Mouse (Mus musculus) hindbrain, embryonic 14.5 days (tissue): ENCODE measurements around the gene Larp4b. TPM values are rescaled to one million over a fixed set of nuclear protein-coding genes. Genes with fewer than 3 reads are reported as not detected.
A peak's percentile ranks its signal among the peaks of the same experiment; 100 is the strongest.
"Not testable (repeated sequence)": the region's sequence is repeated elsewhere in the genome, so short reads cannot be mapped to it uniquely, and the experiment has no call there.

Experiments
- ATAC-seq: fragments of 200-750 bp; cut with Nextera tagmentation; 2 replicates; pipeline ENCODE4 v1.8.0; 2017; ENCODE audit warnings: moderate number of reproducible peaks, mild to moderate bottlenecking, moderate TSS enrichment, moderate library complexity; ENCODE audit not compliant: low FRiP score
- DNase-seq: peaks from one replicate; pipeline ENCODE4 v3.0.0-alpha.2; 2015; ENCODE audit warnings: low spot score
- H3K27ac ChIP-seq: fragments of 300-500 bp; sonication (generic); 2 replicates; pipeline ENCODE4 v1.5.1; 2014; ENCODE audit warnings: mild to moderate bottlenecking, moderate library complexity
- H3K27me3 ChIP-seq: fragments of 300-500 bp; sonication (generic); 2 replicates; pipeline ENCODE4 v1.6.1; 2014; ENCODE audit warnings: mild to moderate bottlenecking, low read length, mixed read lengths; ENCODE audit not compliant: control insufficient read depth, insufficient read depth
- H3K36me3 ChIP-seq: fragments of 300-500 bp; sonication (generic); replicated peaks from 2 replicates; pipeline ENCODE4 v1.6.1; 2014; ENCODE audit not compliant: control insufficient read depth, insufficient read depth
- H3K4me1 ChIP-seq: fragments of 300-500 bp; sonication (generic); replicated peaks from 2 replicates; pipeline ENCODE4 v1.6.1; 2014; ENCODE audit warnings: antibody characterized with exemption, low read length, mixed read lengths; ENCODE audit not compliant: control insufficient read depth, insufficient read depth
- H3K4me2 ChIP-seq: fragments of 300-500 bp; sonication (generic); replicated peaks from 2 replicates; pipeline ENCODE4 v1.6.1; 2014; ENCODE audit warnings: mild to moderate bottlenecking, moderate library complexity
- H3K4me3 ChIP-seq: fragments of 300-500 bp; sonication (generic); replicated peaks from 2 replicates; pipeline ENCODE4 v1.5.1; 2014; ENCODE audit warnings: mild to moderate bottlenecking, low read length
- H3K9ac ChIP-seq: fragments of 300-500 bp; sonication (generic); 2 replicates; pipeline ENCODE4 v1.6.1; 2014
- H3K9me3 ChIP-seq: fragments of 300-500 bp; sonication (generic); 2 replicates; pipeline ENCODE4 v1.6.1; 2016; ENCODE audit warnings: low read length; ENCODE audit not compliant: control insufficient read depth
- WGBS: fragments of 180-500 bp; shearing (Covaris S2); extraction: QIAGEN DNeasy Blood & Tissue Kit; methylation state at CpG from one replicate; pipeline ENCODE4 v1.1.7; 2014; 5-methylcytosine and 5-hydroxymethylcytosine counted together
- polyA plus RNA-seq: library from polyadenylated mRNA; unstranded; fragments of >200 nt; fragmentation: Nextera tagmentation; extraction: Ambion mirVana; gene quantifications from 2 replicates; pipeline ENCODE4 v1.2.1, GENCODE M21; 2014

Gene Larp4b
- polyA plus RNA-seq = 48.0 and 52.7 TPM in 2 replicates

- Histone ChIP-seq H3K4me2 (peak within 1 kb of the TSS; percentile 98), H3K27ac (peak within 1 kb of the TSS; percentile 90), H3K4me3 (peak within 1 kb of the TSS; percentile 97), H3K4me1 (peaks cover 26% of the 10 kb centered on the region), H3K9ac (peak within 1 kb of the TSS; percentile 91), H3K27me3 (no peaks in the 10 kb centered on the region), H3K36me3 (no peaks in the 10 kb centered on the region), H3K9me3 (no peaks in the 10 kb centered on the region)
- peak; percentile 96 for DNase-seq
- WGBS = under 1% methylated on average over 81 of the region's 92 CpGs
- peak; percentile 100 for ATAC-seq
Measured at GRCm38 (mm10) chr13:9093316-9094155, at the start of gene Larp4b. Larp4b (plus strand) TSS chr13:9093881.

DNA sequence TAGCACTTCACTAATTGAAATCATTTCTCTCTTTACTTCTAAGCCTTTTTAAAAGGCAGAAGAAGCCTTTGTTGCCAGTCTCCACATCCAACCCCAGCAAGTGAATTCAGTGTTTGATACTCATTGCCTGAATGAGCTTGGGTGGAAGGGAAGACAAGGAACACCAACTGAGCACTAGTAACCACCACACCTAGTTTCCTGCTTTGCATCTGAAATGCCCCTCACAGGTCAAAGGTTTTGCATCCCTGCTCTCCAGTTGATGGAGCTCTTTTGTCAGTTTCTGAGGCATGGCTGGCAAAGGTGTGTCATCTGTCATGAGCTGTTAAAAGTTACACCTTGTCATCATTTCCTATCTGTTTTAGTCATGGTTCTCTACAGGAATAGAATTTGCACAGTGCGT, 49.0 kb upstream of the Larp4b start:
- 98% methylated on average over 1 of the region's 1 CpGs for WGBS
- ATAC-seq (no peak), DNase-seq (no peak)
- no peak overlapping the region for H3K27ac ChIP-seq
- H3K4me3 ChIP-seq = no peak overlapping the region
- no peaks in the 10 kb centered on the region for H3K27me3 ChIP-seq
- H3K4me1 ChIP-seq = no peaks in the 10 kb centered on the region
- no peak overlapping the region for H3K9ac ChIP-seq
- H3K36me3 ChIP-seq = no peaks in the 10 kb centered on the region
- no peaks in the 10 kb centered on the region for H3K9me3 ChIP-seq
- no peak overlapping the region for H3K4me2 ChIP-seq

DNA sequence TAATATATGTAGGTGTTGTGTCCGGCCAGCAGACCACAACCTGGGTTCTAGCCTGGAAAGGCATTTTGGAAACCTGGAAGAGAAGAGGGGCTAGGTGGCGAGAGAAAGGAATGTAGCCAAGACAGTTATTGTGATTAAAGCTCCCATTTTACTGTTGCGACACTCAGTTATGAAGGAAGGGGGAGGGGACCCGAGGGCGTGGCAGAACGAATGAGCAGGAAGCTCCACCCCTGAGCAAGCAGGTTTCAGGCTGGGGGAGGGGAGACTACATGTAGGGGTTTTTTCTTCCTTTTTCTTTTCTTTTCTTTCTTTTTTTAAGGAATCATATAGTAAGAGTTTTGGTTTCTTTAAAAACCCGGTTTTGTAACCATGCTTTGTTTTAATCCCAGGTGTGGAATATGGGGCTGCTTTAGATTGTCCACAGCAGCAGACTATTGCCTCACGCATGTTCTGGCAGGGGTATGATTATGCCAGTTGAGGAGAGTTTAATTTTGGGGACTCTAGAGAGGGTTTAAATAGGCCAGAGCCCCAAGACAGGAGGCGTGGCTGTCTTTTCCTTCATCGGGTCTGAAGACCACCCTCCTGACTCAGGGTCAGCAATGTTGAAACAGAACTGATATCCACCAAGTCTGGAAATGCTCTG, 41.5 kb upstream of the Larp4b start:
- not testable (repeated sequence) for H3K27me3 ChIP-seq, H3K36me3 ChIP-seq, DNase-seq, H3K9me3 ChIP-seq, H3K27ac ChIP-seq, H3K9ac ChIP-seq, H3K4me1 ChIP-seq, H3K4me2 ChIP-seq, ATAC-seq, H3K4me3 ChIP-seq
- 76% methylated on average over 10 of the region's 10 CpGs for WGBS

DNA sequence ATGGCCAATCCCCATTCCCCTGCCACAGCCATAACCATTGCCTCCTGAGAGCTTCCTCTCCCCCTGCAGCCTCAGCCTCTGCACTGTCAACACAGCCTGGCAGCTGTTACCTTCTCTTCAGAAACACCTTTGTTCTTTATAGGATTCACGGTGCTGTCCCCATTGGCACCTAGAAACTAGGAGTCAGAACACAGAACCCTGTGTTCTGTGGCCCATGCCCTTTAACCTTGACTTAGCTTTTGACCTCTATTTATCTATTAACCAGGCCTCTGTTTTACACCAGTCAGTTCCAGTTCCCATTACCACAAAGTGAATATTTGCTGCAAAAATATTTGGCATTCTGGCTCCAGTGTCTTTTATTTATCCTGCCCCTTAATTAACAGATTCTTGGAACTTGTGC, 36.4 kb upstream of the Larp4b start:
- 68% methylated on average over 1 of the region's 1 CpGs for WGBS
- no peak for DNase-seq

GRCm38 (mm10) chr13:9058706-9059105, 35.0 kb upstream of the Larp4b start:
- DNase-seq (no peak), ATAC-seq (no peak)
- no peaks in the 10 kb centered on the region for H3K4me1 ChIP-seq
- no peak overlapping the region for H3K4me3 ChIP-seq
- WGBS = 94% methylated on average over 4 of the region's 4 CpGs
- H3K36me3 ChIP-seq = no peaks in the 10 kb centered on the region
- no peaks in the 10 kb centered on the region for H3K27me3 ChIP-seq
- no peak overlapping the region for H3K4me2 ChIP-seq
- no peak overlapping the region for H3K9ac ChIP-seq
- H3K27ac ChIP-seq = no peak overlapping the region
- H3K9me3 ChIP-seq = no peaks in the 10 kb centered on the region

More for the DNA sequence above, 36.4 kb upstream of the Larp4b start:
- Histone ChIP-seq H3K4me1 (no peaks in the 10 kb centered on the region), H3K27ac (no peak overlapping the region), H3K4me2 (no peak overlapping the region), H3K9me3 (no peaks in the 10 kb centered on the region), H3K27me3 (no peaks in the 10 kb centered on the region), H3K9ac (no peak overlapping the region), H3K36me3 (no peaks in the 10 kb centered on the region), H3K4me3 (no peak overlapping the region)
- no peak for ATAC-seq

DNA sequence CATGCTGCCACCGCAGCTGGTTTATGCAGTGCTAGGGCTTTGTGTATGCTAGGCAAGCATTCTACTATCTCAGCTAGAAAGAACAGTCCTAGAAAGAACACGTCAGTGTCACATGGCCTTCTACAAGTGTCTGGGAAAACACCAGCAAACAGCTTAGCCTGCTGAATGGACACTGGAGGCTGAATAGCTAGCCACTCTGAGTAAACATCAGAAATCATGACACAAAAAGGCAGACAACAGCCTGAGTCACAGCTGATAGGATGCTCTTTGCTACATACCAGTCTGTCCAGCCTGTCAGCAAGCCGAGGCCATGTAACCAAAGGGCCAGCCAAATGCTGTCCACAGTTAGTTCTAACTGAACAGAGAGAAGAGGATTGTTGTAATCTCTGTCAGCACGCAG, 32.3 kb upstream of the Larp4b start:
- Histone ChIP-seq H3K9ac (no peak overlapping the region), H3K4me1 (no peaks in the 10 kb centered on the region), H3K27me3 (no peaks in the 10 kb centered on the region), H3K27ac (no peak overlapping the region), H3K4me2 (no peak overlapping the region), H3K9me3 (no peaks in the 10 kb centered on the region), H3K4me3 (no peak overlapping the region), H3K36me3 (no peaks in the 10 kb centered on the region)
- WGBS = 83% methylated on average over 4 of the region's 4 CpGs
- ATAC-seq = no peak
- DNase-seq = no peak

DNA sequence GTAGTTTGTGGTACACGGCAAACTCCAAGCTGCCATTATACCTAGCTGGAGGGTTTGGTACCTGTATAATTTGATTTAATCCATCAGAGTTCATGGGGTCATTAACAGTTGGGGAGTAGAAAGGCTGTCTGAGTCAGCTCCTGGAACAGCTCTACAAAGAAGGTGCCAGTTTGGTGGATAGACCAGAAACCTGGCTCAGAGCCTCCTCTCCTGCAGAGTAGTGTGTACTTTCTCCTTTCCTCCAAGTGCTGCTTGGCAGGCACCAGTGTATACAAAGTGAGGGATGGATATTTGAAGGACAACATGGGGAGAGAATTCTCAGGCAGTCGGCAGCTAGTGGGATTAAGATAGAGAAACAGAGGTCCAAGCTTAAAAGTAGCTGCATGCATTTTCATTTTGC, 29.5 kb upstream of the Larp4b start:
- no peak overlapping the region for H3K9ac ChIP-seq
- H3K4me2 ChIP-seq = no peak overlapping the region
- H3K9me3 ChIP-seq = no peaks in the 10 kb centered on the region
- no peaks in the 10 kb centered on the region for H3K27me3 ChIP-seq
- H3K27ac ChIP-seq = no peak overlapping the region
- H3K4me1 ChIP-seq = no peaks in the 10 kb centered on the region
- no peak overlapping the region for H3K4me3 ChIP-seq
- DNase-seq = no peak
- ATAC-seq = no peak
- no peaks in the 10 kb centered on the region for H3K36me3 ChIP-seq
- 91% methylated on average over 2 of the region's 2 CpGs for WGBS

DNA sequence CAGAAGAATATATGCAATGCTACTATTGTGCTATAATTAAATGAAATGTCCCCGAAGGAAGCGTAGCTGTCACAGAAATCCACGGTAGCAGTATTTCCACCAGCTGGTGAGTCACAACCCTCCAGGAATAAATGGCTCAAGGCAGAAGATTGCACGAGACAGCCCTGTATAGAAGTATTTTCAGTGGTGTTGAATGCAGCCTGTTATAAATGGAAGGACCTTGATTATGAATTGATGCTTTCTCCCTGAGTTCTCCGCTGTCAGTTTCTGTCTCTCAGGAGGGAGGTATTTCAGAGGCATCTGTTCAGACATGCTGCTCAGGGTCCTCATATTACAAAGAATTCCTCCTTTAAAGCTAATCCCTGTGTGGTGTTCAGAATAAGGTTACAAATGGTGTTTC, 27.6 kb upstream of the Larp4b start:
- ATAC-seq = no peak
- Histone ChIP-seq H3K4me2 (no peak overlapping the region), H3K27ac (no peak overlapping the region), H3K4me3 (no peak overlapping the region), H3K9ac (no peak overlapping the region), H3K27me3 (no peaks in the 10 kb centered on the region), H3K36me3 (no peaks in the 10 kb centered on the region), H3K9me3 (no peaks in the 10 kb centered on the region), H3K4me1 (no peaks in the 10 kb centered on the region)
- no peak for DNase-seq
- WGBS = 61% methylated on average over 5 of the region's 5 CpGs

DNA sequence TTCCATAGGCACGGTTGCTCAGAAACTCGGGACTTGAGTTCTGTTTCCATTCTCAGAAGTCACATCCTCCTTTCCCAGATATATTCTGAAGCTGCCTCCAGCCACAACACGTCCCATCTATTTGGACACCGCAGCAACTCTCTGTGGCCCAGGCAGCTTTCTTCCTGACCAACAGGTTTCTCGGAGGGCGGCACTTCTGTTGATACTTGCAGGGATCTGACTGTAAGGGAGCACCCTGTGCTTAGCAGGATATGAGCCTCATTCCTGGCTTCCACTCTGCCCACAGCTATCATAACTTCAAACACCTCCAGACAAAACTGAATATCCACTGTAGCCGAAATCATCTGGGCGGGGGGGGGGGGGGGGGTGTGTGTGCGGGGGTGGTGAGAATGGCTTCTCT, 22.7 kb upstream of the Larp4b start:
- Histone ChIP-seq H3K4me2 (no peak overlapping the region), H3K9me3 (no peaks in the 10 kb centered on the region), H3K27me3 (no peaks in the 10 kb centered on the region), H3K27ac (no peak overlapping the region), H3K36me3 (no peaks in the 10 kb centered on the region), H3K4me1 (no peaks in the 10 kb centered on the region), H3K4me3 (no peak overlapping the region), H3K9ac (no peak overlapping the region)
- 86% methylated on average over 9 of the region's 9 CpGs for WGBS
- DNase-seq = no peak
- no peak for ATAC-seq
